Mouse (Mus musculus) monocyte, adult 5-6 weeks (primary cell): ENCODE results near the gene Cyp2d22. TPM values are rescaled to one million over a fixed set of nuclear protein-coding genes. Genes with fewer than 3 reads are reported as not detected.
"Not testable (repeated sequence)": the region's sequence is repeated elsewhere in the genome, so short reads cannot be mapped to it uniquely, and the experiment has no call there.

Experiments used
- ATAC-seq: fragments of 153-309, 156-312 bp; replicated peaks from 2 replicates; pipeline ENCODE4 v1.8.0; 2017; ENCODE audit warnings: mild to moderate bottlenecking; ENCODE audit not compliant: low TSS enrichment, insufficient number of reproducible peaks, severe bottlenecking, poor library complexity, low FRiP score
- total RNA-seq: library from RNA; stranded (forward); fragments of 200-1000, 200-491, 200-594 nt; gene quantifications from 3 replicates; pipeline ENCODE4 v1.2.3, GENCODE M21; 2017

The Cyp2d22 gene
- total RNA-seq, 1 experiment from 2014 or later: 0.57 TPM

GRCm38 (mm10) chr15:82378261-82379180, 1.5 kb downstream of the Cyp2d22 start:
- no peak for ATAC-seq

GRCm38 (mm10) chr15:82377701-82378100, 2.4 kb downstream of the Cyp2d22 start:
- no peak for ATAC-seq

GRCm38 (mm10) chr15:82376393-82377138, 3.5 kb downstream of the Cyp2d22 start:
- no peak for ATAC-seq

- no peak for ATAC-seq
These were observed 4.2 kb downstream of the Cyp2d22 start for GRCm38 (mm10) chr15:82375855-82376254.

- no peak for ATAC-seq
These were observed 5.6 kb downstream of the Cyp2d22 start for GRCm38 (mm10) chr15:82374437-82374836.

- no peak for ATAC-seq
These were observed 7.1 kb downstream of the Cyp2d22 start for GRCm38 (mm10) chr15:82372991-82373390.

- no peak for ATAC-seq
These were observed 7.6 kb downstream of the Cyp2d22 start for GRCm38 (mm10) chr15:82372446-82372845.

- ATAC-seq: no peak
These were observed 11.2 kb downstream of the Cyp2d22 start for GRCm38 (mm10) chr15:82368851-82369250.

GRCm38 (mm10) chr15:82368146-82368545, 11.9 kb downstream of the Cyp2d22 start:
- ATAC-seq: no peak

GRCm38 (mm10) chr15:82364561-82364960, 15.5 kb downstream of the Cyp2d22 start:
- ATAC-seq: not testable (repeated sequence)

GRCm38 (mm10) chr15:82363801-82364200, 16.3 kb downstream of the Cyp2d22 start:
- not testable (repeated sequence) for ATAC-seq

GRCm38 (mm10) chr15:82362234-82362633, 17.8 kb downstream of the Cyp2d22 start:
- ATAC-seq: no peak

- ATAC-seq: no peak
These were observed 18.5 kb downstream of the Cyp2d22 start for GRCm38 (mm10) chr15:82361459-82362018.

GRCm38 (mm10) chr15:82358431-82359260, 21.4 kb downstream of the Cyp2d22 start:
- ATAC-seq: no peak

- ATAC-seq: peak; percentile 93
These were observed 25.7 kb downstream of the Cyp2d22 start, which contains the start of gene Ndufa6 for GRCm38 (mm10) chr15:82354126-82354945. Ndufa6 (minus strand) TSS chr15:82354322.

- peak; percentile 1; the same call in 1 of the 2 replicates for ATAC-seq
These were observed 26.3 kb downstream of the Cyp2d22 start for GRCm38 (mm10) chr15:82353745-82354113.

- ATAC-seq: no peak
These were observed 26.8 kb downstream of the Cyp2d22 start for GRCm38 (mm10) chr15:82353078-82353744.
